Mouse (Mus musculus): ENCODE results near the gene Satb2. TPM values are rescaled to one million over a fixed set of nuclear protein-coding genes. Genes with fewer than 3 reads are reported as not detected.
A peak's percentile ranks its signal among the peaks of the same experiment; 100 is the strongest.

Gene Satb2
- total and polyA plus RNA-seq, 2 experiments from 2014 or later, result 0.12 TPM; not detected in 1

GRCm38 (mm10) chr1:56846358-56846757 lies 132.1 kb downstream of the Satb2 start:
- no peak overlapping the region for H3K27ac ChIP-seq (ENCODE audit: low read depth)
- no peaks in the 10 kb centered on the region for H3K4me1 ChIP-seq (ENCODE audit: control insufficient read depth, insufficient read depth)
- H3K9ac ChIP-seq (replicated peaks; ENCODE audit: low read depth, low read length), result no peak overlapping the region
- TF ChIP-seq EP300 (IDR thresholded peaks at IDR 0.05; ENCODE audit: low read depth), result no peak
- no peak for TF ChIP-seq CTCF (IDR thresholded peaks at IDR 0.05; ENCODE audit: low read depth)
- no peaks in the 10 kb centered on the region for H3K27me3 ChIP-seq (ENCODE audit: control insufficient read depth, insufficient read depth, low read length)
- no peak for ATAC-seq (ENCODE audit: insufficient read depth, low read depth)
- H3K9me3 ChIP-seq (replicated peaks; ENCODE audit: control insufficient read depth, low read length), result no peaks in the 10 kb centered on the region
- DNase-seq (ENCODE audit: low spot score), result no peak
- WGBS, result 91% methylated on average over 9 of the region's 9 CpGs
- H3K4me2 ChIP-seq (ENCODE audit: low read depth, low read length), result no peak overlapping the region
- no peak overlapping the region for H3K4me3 ChIP-seq (ENCODE audit: low read depth, low read length)
- H3K36me3 ChIP-seq (replicated peaks; ENCODE audit: control insufficient read depth, insufficient read depth, low read length), result no peaks in the 10 kb centered on the region

GRCm38 (mm10) chr1:56845523-56846118 lies 132.8 kb downstream of the Satb2 start:
- TF ChIP-seq CTCF (IDR thresholded peaks at IDR 0.05; ENCODE audit: low read depth) (no peak), EP300 (IDR thresholded peaks at IDR 0.05; ENCODE audit: low read depth) (no peak)
- Histone ChIP-seq H3K4me2 (ENCODE audit: low read depth, low read length) (no peak overlapping the region), H3K9me3 (replicated peaks; ENCODE audit: control insufficient read depth, low read length) (no peaks in the 10 kb centered on the region), H3K4me3 (ENCODE audit: low read depth, low read length) (no peak overlapping the region), H3K4me1 (ENCODE audit: control insufficient read depth, insufficient read depth) (no peaks in the 10 kb centered on the region), H3K36me3 (replicated peaks; ENCODE audit: control insufficient read depth, insufficient read depth, low read length) (no peaks in the 10 kb centered on the region), H3K27me3 (ENCODE audit: control insufficient read depth, insufficient read depth, low read length) (no peaks in the 10 kb centered on the region), H3K9ac (replicated peaks; ENCODE audit: low read depth, low read length) (no peak overlapping the region), H3K27ac (ENCODE audit: low read depth) (no peak overlapping the region)
- ATAC-seq (ENCODE audit: insufficient read depth, low read depth) (no peak), DNase-seq (ENCODE audit: low spot score) (no peak)
- WGBS, result 84% methylated on average over 8 of the region's 8 CpGs

GRCm38 (mm10) chr1:56844551-56845330 lies 133.7 kb downstream of the Satb2 start:
- Histone ChIP-seq H3K4me2 (ENCODE audit: low read depth, low read length) (no peak overlapping the region), H3K9ac (replicated peaks; ENCODE audit: low read depth, low read length) (no peak overlapping the region), H3K4me1 (ENCODE audit: control insufficient read depth, insufficient read depth) (no peaks in the 10 kb centered on the region), H3K4me3 (ENCODE audit: low read depth, low read length) (no peak overlapping the region), H3K9me3 (replicated peaks; ENCODE audit: control insufficient read depth, low read length) (no peaks in the 10 kb centered on the region), H3K27me3 (ENCODE audit: control insufficient read depth, insufficient read depth, low read length) (no peaks in the 10 kb centered on the region), H3K27ac (ENCODE audit: low read depth) (no peak overlapping the region), H3K36me3 (replicated peaks; ENCODE audit: control insufficient read depth, insufficient read depth, low read length) (no peaks in the 10 kb centered on the region)
- ATAC-seq (ENCODE audit: insufficient read depth, low read depth) (no peak), DNase-seq (ENCODE audit: low spot score) (no peak)
- WGBS, result 19% methylated on average over 10 of the region's 10 CpGs
- TF ChIP-seq EP300 (IDR thresholded peaks at IDR 0.05; ENCODE audit: low read depth) (no peak), CTCF (IDR thresholded peaks at IDR 0.05; ENCODE audit: low read depth) (no peak)

GRCm38 (mm10) chr1:56838901-56839300 lies 139.5 kb downstream of the Satb2 start:
- no peaks in the 10 kb centered on the region for H3K4me1 ChIP-seq (ENCODE audit: control insufficient read depth, insufficient read depth)
- TF ChIP-seq CTCF (IDR thresholded peaks at IDR 0.05; ENCODE audit: low read depth) (no peak), EP300 (IDR thresholded peaks at IDR 0.05; ENCODE audit: low read depth) (no peak)
- H3K9ac ChIP-seq (replicated peaks; ENCODE audit: low read depth, low read length), result no peak overlapping the region
- DNase-seq (ENCODE audit: low spot score) (peak; percentile 18), ATAC-seq (ENCODE audit: insufficient read depth, low read depth) (no peak)
- no peak overlapping the region for H3K4me2 ChIP-seq (ENCODE audit: low read depth, low read length)
- H3K27me3 ChIP-seq (ENCODE audit: control insufficient read depth, insufficient read depth, low read length), result no peaks in the 10 kb centered on the region
- H3K36me3 ChIP-seq (replicated peaks; ENCODE audit: control insufficient read depth, insufficient read depth, low read length), result no peaks in the 10 kb centered on the region
- no peak overlapping the region for H3K4me3 ChIP-seq (ENCODE audit: low read depth, low read length)
- H3K27ac ChIP-seq (ENCODE audit: low read depth), result no peak overlapping the region
- no peaks in the 10 kb centered on the region for H3K9me3 ChIP-seq (replicated peaks; ENCODE audit: control insufficient read depth, low read length)
- WGBS, result 20% methylated on average over 1 of the region's 1 CpGs

GRCm38 (mm10) chr1:56833984-56834900 lies 144.2 kb downstream of the Satb2 start:
- Histone ChIP-seq H3K9ac (replicated peaks; ENCODE audit: low read depth, low read length) (no peak overlapping the region), H3K36me3 (replicated peaks; ENCODE audit: control insufficient read depth, insufficient read depth, low read length) (no peaks in the 10 kb centered on the region), H3K4me2 (ENCODE audit: low read depth, low read length) (no peak overlapping the region), H3K27ac (ENCODE audit: low read depth) (no peak overlapping the region), H3K9me3 (replicated peaks; ENCODE audit: control insufficient read depth, low read length) (no peaks in the 10 kb centered on the region), H3K4me1 (ENCODE audit: control insufficient read depth, insufficient read depth) (no peaks in the 10 kb centered on the region), H3K4me3 (ENCODE audit: low read depth, low read length) (no peak overlapping the region), H3K27me3 (ENCODE audit: control insufficient read depth, insufficient read depth, low read length) (no peaks in the 10 kb centered on the region)
- 81% methylated on average over 6 of the region's 6 CpGs for WGBS
- ATAC-seq (ENCODE audit: insufficient read depth, low read depth), result no peak
- no peak for TF ChIP-seq EP300 (IDR thresholded peaks at IDR 0.05; ENCODE audit: low read depth)
- no peak for TF ChIP-seq CTCF (IDR thresholded peaks at IDR 0.05; ENCODE audit: low read depth)
- DNase-seq (ENCODE audit: low spot score), result no peak

Data from heart, postnatal 0 days (tissue).